Mouse (Mus musculus): ENCODE measurements around the gene Tdrd5. TPM values are rescaled to one million over a fixed set of nuclear protein-coding genes. Genes with fewer than 3 reads are reported as not detected.

Gene Tdrd5
- total RNA-seq (2023), result not detected

DNA sequence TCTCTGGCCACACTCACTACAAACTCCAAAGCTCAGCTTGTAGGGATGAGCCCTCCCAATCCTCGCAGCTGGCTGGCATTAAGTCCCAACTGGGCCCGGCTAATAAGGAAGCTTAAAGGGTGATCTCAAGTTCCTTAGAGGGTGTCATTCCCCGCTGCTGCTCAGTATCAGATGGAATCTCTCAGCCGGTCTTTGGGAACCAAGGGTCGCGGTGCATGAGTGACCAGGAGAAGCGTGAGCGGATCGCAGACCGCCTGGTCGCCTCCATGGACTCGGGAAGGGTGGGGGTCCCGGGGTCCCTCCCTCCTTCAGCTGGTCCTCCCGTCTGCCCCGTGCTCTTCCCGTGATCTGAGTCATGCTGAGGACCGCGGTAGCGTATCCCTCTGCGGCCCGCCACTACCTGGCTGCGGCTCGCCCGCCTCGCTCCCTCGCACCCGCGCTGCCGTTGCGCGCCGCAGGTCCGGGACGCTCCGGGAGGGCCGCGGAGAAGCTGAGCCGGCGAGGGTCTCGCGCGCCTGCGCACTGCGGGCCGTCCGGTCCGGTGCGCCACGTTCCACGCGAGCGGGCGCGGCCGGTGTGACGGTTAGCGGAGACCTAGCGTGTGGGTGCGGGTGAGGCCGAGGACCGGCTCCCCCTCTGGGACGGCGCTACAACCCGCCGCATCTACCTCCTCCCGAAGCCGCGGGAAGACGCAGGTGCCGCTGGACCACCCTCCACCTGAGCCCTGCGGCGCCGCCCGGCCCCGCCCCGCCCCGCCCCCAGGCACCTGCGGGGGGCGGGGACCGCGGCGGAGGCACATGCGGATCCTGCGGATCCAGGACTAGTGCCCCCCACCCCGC lies at the start of gene Tdrd5:
TSS of gene Tdrd5 (minus strand) at position 754 of the 839 bp plus-strand sequence.

DNA sequence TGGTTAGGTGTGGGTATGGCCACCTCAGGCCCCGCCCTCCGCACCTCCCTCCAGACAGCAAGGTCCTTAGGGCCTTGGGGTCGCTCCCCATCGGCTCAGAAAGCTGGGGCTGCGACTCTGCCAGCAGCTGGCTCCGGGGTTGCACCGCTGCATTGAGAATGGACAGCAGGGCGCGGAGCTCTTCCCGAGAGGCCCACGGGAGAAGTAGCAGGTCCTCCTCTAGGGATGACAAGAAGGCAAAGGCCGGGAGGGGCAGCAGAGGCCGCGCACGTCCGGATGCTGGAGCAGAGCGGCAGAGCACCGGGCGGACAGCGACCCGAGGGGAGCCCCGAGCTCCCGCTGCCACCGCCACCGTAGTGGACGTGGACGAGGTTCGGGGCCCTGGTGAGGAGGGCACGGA lies 7.2 kb upstream of the Tdrd5 start, which contains the start of gene Nphs2:
TSS of gene Nphs2 (plus strand) at position 98 of the 400 bp plus-strand sequence.

Other genes starting within 250 kb of the Tdrd5 start
- not detected for gene Fam163a, start 98.6 kb downstream of the Tdrd5 start, total RNA-seq (2023)
- gene Nphs2, start 7.1 kb upstream of the Tdrd5 start, total RNA-seq (2023), result not detected
- gene Gm2000, start 62.4 kb upstream of the Tdrd5 start, total RNA-seq (2023), result 1,644 TPM
- gene Axdnd1, start 117.5 kb upstream of the Tdrd5 start, total RNA-seq (2023), result 1.8 TPM
- 45.1 TPM for gene Soat1, start 170.7 kb upstream of the Tdrd5 start, total RNA-seq (2023)
- 42.6 TPM for gene Gm10031, start 220.3 kb upstream of the Tdrd5 start, total RNA-seq (2023)